Mouse (Mus musculus): Measurements from ENCODE around the gene Tmem121b.

GRCm38 (mm10) chr6:120469268-120469667 is 24.3 kb downstream of the Tmem121b start:
- no peak for TF ChIP-seq CTCF (IDR thresholded peaks at IDR 0.05; ENCODE audit: low read depth, low read length)
- no peak for TF ChIP-seq POLR2AphosphoS5 (IDR thresholded peaks at IDR 0.05; ENCODE audit: insufficient replicate concordance, low read depth, low read length)
- no peak for TF ChIP-seq GATA1 (IDR thresholded peaks at IDR 0.05; ENCODE audit: borderline replicate concordance, low read length)
- TF ChIP-seq GATA2 (IDR thresholded peaks at IDR 0.05; ENCODE audit: borderline replicate concordance, low read depth, low read length) = no peak
- TF ChIP-seq TAL1 (conservative IDR thresholded peaks at IDR 0.05; ENCODE audit: low read depth, low read length) = no peak
